Mouse (Mus musculus): ENCODE results near the gene Col17a1. TPM values are rescaled to one million over a fixed set of nuclear protein-coding genes. Genes with fewer than 3 reads are reported as not detected.

The Col17a1 gene
- total and polyA plus RNA-seq, 2 experiments: 0.09 to 0.12 TPM

- TF ChIP-seq CTCF (IDR thresholded peaks at IDR 0.05; ENCODE audit: low read depth, low read length) (no peak), POLR2A (IDR thresholded peaks at IDR 0.05; ENCODE audit: extremely low read depth, insufficient read depth, low read length) (no peak)
- Histone ChIP-seq H3K79me2 (ENCODE audit: control insufficient read depth, insufficient read depth, low read length) (no peaks in the 10 kb centered on the region), H3K9ac (ENCODE audit: low read depth, low read length) (no peak overlapping the region), H3K27ac (replicated peaks; ENCODE audit: insufficient read depth, low read depth, low read length) (no peak overlapping the region), H3K4me3 (ENCODE audit: insufficient read depth, low read depth, low read length) (no peak overlapping the region), H3K36me3 (ENCODE audit: control insufficient read depth, insufficient read depth, low read length) (no peaks in the 10 kb centered on the region), H3K27me3 (ENCODE audit: control insufficient read depth, insufficient read depth, low read length) (no peaks in the 10 kb centered on the region), H3K4me1 (ENCODE audit: control insufficient read depth, insufficient read depth, low read length) (peaks cover 6% of the 10 kb centered on the region; the same call in 1 of the 2 replicates)
- WGBS: 80% methylated on average over 16 of the region's 16 CpGs
- DNase-seq (ENCODE audit: extremely low read depth, low read depth, low spot score): no peak
Observed at GRCm38 (mm10) chr19:47650366-47651159, 41.3 kb downstream of the Col17a1 start.

GRCm38 (mm10) chr19:47649071-47649470, 42.8 kb downstream of the Col17a1 start:
- TF ChIP-seq POLR2A (IDR thresholded peaks at IDR 0.05; ENCODE audit: extremely low read depth, insufficient read depth, low read length) (no peak), CTCF (IDR thresholded peaks at IDR 0.05; ENCODE audit: low read depth, low read length) (no peak)
- Histone ChIP-seq H3K36me3 (ENCODE audit: control insufficient read depth, insufficient read depth, low read length) (0 out of 2 replicates have a peak, but pooled peaks cover 2% of the 10 kb centered on the region), H3K9ac (ENCODE audit: low read depth, low read length) (no peak overlapping the region), H3K27ac (replicated peaks; ENCODE audit: insufficient read depth, low read depth, low read length) (no peak overlapping the region), H3K79me2 (ENCODE audit: control insufficient read depth, insufficient read depth, low read length) (no peaks in the 10 kb centered on the region), H3K4me3 (ENCODE audit: insufficient read depth, low read depth, low read length) (no peak overlapping the region), H3K27me3 (ENCODE audit: control insufficient read depth, insufficient read depth, low read length) (no peaks in the 10 kb centered on the region), H3K4me1 (ENCODE audit: control insufficient read depth, insufficient read depth, low read length) (peaks cover 7% of the 10 kb centered on the region; the same call in 1 of the 2 replicates)
- no peak for DNase-seq (ENCODE audit: extremely low read depth, low read depth, low spot score)
- 95% methylated on average over 6 of the region's 6 CpGs for whole genome bisulfite sequencing

- no peak overlapping the region for H3K27ac ChIP-seq (replicated peaks; ENCODE audit: insufficient read depth, low read depth, low read length)
- peaks cover 7% of the 10 kb centered on the region; the same call in 1 of the 2 replicates for H3K4me1 ChIP-seq (ENCODE audit: control insufficient read depth, insufficient read depth, low read length)
- H3K9ac ChIP-seq (ENCODE audit: low read depth, low read length): no peak overlapping the region
- peak; percentile 50 for DNase-seq (ENCODE audit: extremely low read depth, low read depth, low spot score)
- H3K79me2 ChIP-seq (ENCODE audit: control insufficient read depth, insufficient read depth, low read length): no peaks in the 10 kb centered on the region
- no peak overlapping the region for H3K4me3 ChIP-seq (ENCODE audit: insufficient read depth, low read depth, low read length)
- peaks cover 11% of the 10 kb centered on the region for H3K36me3 ChIP-seq (ENCODE audit: control insufficient read depth, insufficient read depth, low read length)
- H3K27me3 ChIP-seq (ENCODE audit: control insufficient read depth, insufficient read depth, low read length): no peaks in the 10 kb centered on the region
- TF ChIP-seq CTCF (IDR thresholded peaks at IDR 0.05; ENCODE audit: low read depth, low read length) (no peak), POLR2A (IDR thresholded peaks at IDR 0.05; ENCODE audit: extremely low read depth, insufficient read depth, low read length) (no peak)
- 39% methylated on average over 6 of the region's 6 CpGs for WGBS
Observed at GRCm38 (mm10) chr19:47646508-47647120, 45.3 kb downstream of the Col17a1 start.

GRCm38 (mm10) chr19:47645583-47645982, 46.3 kb downstream of the Col17a1 start:
- H3K36me3 ChIP-seq (ENCODE audit: control insufficient read depth, insufficient read depth, low read length): peaks cover 15% of the 10 kb centered on the region
- 30% methylated on average over 6 of the region's 6 CpGs for WGBS
- no peak for TF ChIP-seq POLR2A (IDR thresholded peaks at IDR 0.05; ENCODE audit: extremely low read depth, insufficient read depth, low read length)
- no peak for TF ChIP-seq CTCF (IDR thresholded peaks at IDR 0.05; ENCODE audit: low read depth, low read length)
- peaks cover 7% of the 10 kb centered on the region; the same call in 1 of the 2 replicates for H3K4me1 ChIP-seq (ENCODE audit: control insufficient read depth, insufficient read depth, low read length)
- no peaks in the 10 kb centered on the region for H3K79me2 ChIP-seq (ENCODE audit: control insufficient read depth, insufficient read depth, low read length)
- no peak for DNase-seq (ENCODE audit: extremely low read depth, low read depth, low spot score)
- no peaks in the 10 kb centered on the region for H3K27me3 ChIP-seq (ENCODE audit: control insufficient read depth, insufficient read depth, low read length)
- no peak overlapping the region for H3K9ac ChIP-seq (ENCODE audit: low read depth, low read length)
- no peak overlapping the region for H3K27ac ChIP-seq (replicated peaks; ENCODE audit: insufficient read depth, low read depth, low read length)
- no peak overlapping the region for H3K4me3 ChIP-seq (ENCODE audit: insufficient read depth, low read depth, low read length)

- DNase-seq (ENCODE audit: extremely low read depth, low read depth, low spot score): no peak
- Histone ChIP-seq H3K27me3 (ENCODE audit: control insufficient read depth, insufficient read depth, low read length) (no peaks in the 10 kb centered on the region), H3K9ac (ENCODE audit: low read depth, low read length) (no peak overlapping the region), H3K36me3 (ENCODE audit: control insufficient read depth, insufficient read depth, low read length) (peaks cover 26% of the 10 kb centered on the region), H3K4me1 (ENCODE audit: control insufficient read depth, insufficient read depth, low read length) (peaks cover 7% of the 10 kb centered on the region; the same call in 1 of the 2 replicates), H3K27ac (replicated peaks; ENCODE audit: insufficient read depth, low read depth, low read length) (no peak overlapping the region), H3K4me3 (ENCODE audit: insufficient read depth, low read depth, low read length) (no peak overlapping the region), H3K79me2 (ENCODE audit: control insufficient read depth, insufficient read depth, low read length) (no peaks in the 10 kb centered on the region)
- TF ChIP-seq POLR2A (IDR thresholded peaks at IDR 0.05; ENCODE audit: extremely low read depth, insufficient read depth, low read length): no peak
- no peak for TF ChIP-seq CTCF (IDR thresholded peaks at IDR 0.05; ENCODE audit: low read depth, low read length)
- WGBS: 82% methylated on average over 2 of the region's 2 CpGs
Observed at GRCm38 (mm10) chr19:47643910-47644309, 48.0 kb downstream of the Col17a1 start.

Data from liver, adult 2 months (tissue).